Mouse (Mus musculus): ENCODE results near the gene Rce1. TPM values are rescaled to one million over a fixed set of nuclear protein-coding genes. Genes with fewer than 3 reads are reported as not detected.

Gene Rce1
- total and polyA plus RNA-seq, 3 experiments, result 32.9 to 52.1 (median 45.3) TPM

DNA sequence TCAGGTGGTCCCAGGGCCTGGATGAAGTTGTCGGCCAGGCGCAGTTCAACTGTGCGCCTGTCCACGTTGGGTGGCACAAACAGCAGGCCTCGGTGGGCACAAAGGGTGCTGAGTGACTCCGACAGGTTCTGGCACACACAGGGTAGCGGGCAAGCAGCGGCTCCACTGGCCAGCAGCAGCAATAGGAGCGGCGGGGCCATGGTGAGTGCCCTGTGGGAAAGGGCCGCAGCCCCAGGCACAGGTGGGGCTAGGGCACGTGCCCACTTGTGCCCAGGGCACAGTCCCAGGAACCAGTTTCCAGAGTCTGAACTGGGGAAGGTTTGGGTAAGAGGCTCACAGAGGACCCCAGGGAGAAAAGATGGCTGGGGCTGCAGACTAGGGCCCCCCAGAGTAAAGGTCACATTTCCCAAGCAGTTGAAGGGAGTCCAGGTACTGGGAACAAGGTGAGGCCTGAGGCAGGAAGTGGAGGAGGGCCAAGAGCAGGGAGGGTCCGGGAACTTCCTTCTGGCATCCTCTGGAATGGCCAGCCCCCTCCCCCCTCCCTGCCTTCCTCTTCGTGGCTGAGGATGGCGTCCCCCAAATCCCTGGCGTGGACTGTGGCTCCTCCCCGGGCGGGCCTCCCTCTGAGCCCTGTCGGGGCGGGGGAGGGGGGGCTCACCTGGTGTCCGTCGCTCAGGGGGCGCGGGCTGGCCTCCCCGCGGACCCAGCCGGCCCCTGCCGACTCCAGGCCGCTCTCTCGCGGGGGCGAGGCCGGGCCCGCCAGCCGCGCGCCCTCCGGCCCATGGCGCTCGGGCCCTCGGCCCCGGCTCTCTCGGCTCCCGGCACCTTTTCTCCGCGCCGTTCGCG is 10.9 kb downstream of the Rce1 start:
- Histone ChIP-seq H3K4me1 (ENCODE audit: control insufficient read depth in 1 of 2, insufficient read depth in 2 of 2) (peaks cover 0 to 5% of the 10 kb centered on the region in 2 experiments; a peak in 2 of 4 replicates), H3K4me3 (replicated peaks in 1 of 3; ENCODE audit: low read depth in 2 of 3, low read length in 2 of 3, poor library complexity in 1 of 3) (peak overlapping the region in 2 of 3 experiments; percentile 52 to 58), H3K9ac (ENCODE audit: insufficient read depth, low read depth) (peak overlapping the region; percentile 41), H3K27me3 (replicated peaks) (no peaks in the 10 kb centered on the region), H3K36me3 (replicated peaks in 1 of 2; ENCODE audit: control insufficient read depth in 1 of 2, insufficient read depth in 1 of 2, low read length in 1 of 2) (peaks cover 0 to 50% of the 10 kb centered on the region in 2 experiments), H3K4me2 (ENCODE audit: insufficient read depth, low read depth, poor library complexity, severe bottlenecking) (peak overlapping the region; percentile 78), H3K9me3 (replicated peaks; ENCODE audit: low read length) (no peaks in the 10 kb centered on the region), H3K79me2 (replicated peaks; ENCODE audit: control insufficient read depth, extremely low read depth, insufficient read depth, poor library complexity, severe bottlenecking) (no peaks in the 10 kb centered on the region), H3K27ac (ENCODE audit: insufficient read depth, low read depth) (no peak overlapping the region)
- dilution Hi-C loops (cut with MboI; ENCODE audit: extremely low pct_ligation_motif_present, extremely low pct_unique_long_range_greater_than_20kb, low sequenced_read_pairs), result no loop called here
- no peak for TF ChIP-seq ZNF384 (IDR thresholded peaks at IDR 0.05; ENCODE audit: low read depth, low read length)
- no peak for TF ChIP-seq JUN (IDR thresholded peaks at IDR 0.05; ENCODE audit: insufficient read depth, low read depth, low read length)
- no peak for TF ChIP-seq ZKSCAN1 (IDR thresholded peaks at IDR 0.05; ENCODE audit: borderline replicate concordance, low read depth, low read length)
- no peak for TF ChIP-seq POLR2AphosphoS2 (IDR thresholded peaks at IDR 0.05; ENCODE audit: low read depth, low read length)
- no peak for TF ChIP-seq JUND (conservative IDR thresholded peaks at IDR 0.05; ENCODE audit: low read depth, low read length)
- TF ChIP-seq MEF2A (IDR thresholded peaks at IDR 0.05; ENCODE audit: borderline replicate concordance, low read depth, low read length), result no peak
- no peak for TF ChIP-seq E2F4 (IDR thresholded peaks at IDR 0.05; ENCODE audit: insufficient replicate concordance, low read depth, low read length)
- no peak for TF ChIP-seq ZMIZ1 (IDR thresholded peaks at IDR 0.05; ENCODE audit: low read depth, low read length)
- TF ChIP-seq CHD1 (IDR thresholded peaks at IDR 0.05; ENCODE audit: low read depth, low read length), result no peak
- no peak for TF ChIP-seq USF1 (IDR thresholded peaks at IDR 0.05; ENCODE audit: low read depth, low read length)
- TF ChIP-seq ELF1 (IDR thresholded peaks at IDR 0.05; ENCODE audit: low read depth, low read length), result no peak
- TF ChIP-seq MAZ (IDR thresholded peaks at IDR 0.05; ENCODE audit: low read depth, low read length), result no peak
- no peak for TF ChIP-seq SIN3A (IDR thresholded peaks at IDR 0.05; ENCODE audit: low read length)
- no peak for TF ChIP-seq MYC (IDR thresholded peaks at IDR 0.05; ENCODE audit: low read depth, low read length)
- no peak for DNase-seq (ENCODE audit: extremely low read depth)
- in situ Hi-C loops (cut with MboI; ENCODE audit: low pct_ligation_motif_present, low pct_unique_long_range_greater_than_20kb, low sequenced_read_pairs), result no loop called here

DNA sequence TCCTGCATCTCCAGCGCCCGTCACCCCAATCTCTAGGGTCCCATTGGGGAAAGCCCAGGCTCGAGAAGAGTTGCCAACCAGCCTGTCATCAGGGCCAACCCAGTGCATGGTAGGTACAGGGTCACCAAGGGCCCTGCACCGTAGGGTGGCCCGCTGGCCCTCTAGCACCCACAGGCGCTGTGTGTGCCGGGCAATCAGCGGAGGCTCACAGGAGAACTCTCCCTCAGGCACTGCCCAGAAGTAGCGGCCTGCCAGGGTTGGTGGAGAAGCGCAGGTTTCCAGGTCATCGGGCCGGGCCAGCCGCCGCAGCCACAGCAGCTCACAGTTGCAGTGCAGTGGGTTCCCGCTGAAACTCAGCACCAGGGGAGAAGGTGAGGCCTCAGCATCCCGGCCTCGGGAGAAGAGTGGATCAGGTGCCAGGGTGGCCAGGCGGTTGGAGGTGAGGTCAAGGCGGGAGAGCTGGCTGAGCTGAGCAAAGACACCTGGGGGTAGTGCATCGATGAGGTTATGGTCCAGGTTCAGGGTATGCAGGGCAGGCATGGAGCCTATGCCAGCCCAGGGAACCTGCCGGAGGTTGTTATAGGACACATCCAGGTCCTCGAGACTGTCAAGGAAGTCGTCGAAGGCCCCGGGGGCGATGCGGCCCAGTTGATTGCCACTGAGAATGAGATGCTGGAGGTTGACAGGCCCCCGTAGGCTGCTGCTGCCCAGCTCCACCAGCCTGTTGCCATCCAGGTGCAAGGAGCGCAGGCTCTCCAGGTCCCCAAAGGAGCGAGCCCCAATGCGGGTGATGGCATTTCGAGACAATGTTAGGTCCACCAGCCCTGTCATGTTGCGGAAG is 11.8 kb downstream of the Rce1 start:
- Histone ChIP-seq H3K9ac (ENCODE audit: insufficient read depth, low read depth) (no peak overlapping the region), H3K4me3 (replicated peaks in 1 of 3; ENCODE audit: low read depth in 2 of 3, low read length in 2 of 3, poor library complexity in 1 of 3) (no peak overlapping the region)
- TF ChIP-seq POLR2AphosphoS2 (IDR thresholded peaks at IDR 0.05; ENCODE audit: low read depth, low read length) (no peak), RAD21 (IDR thresholded peaks at IDR 0.05; ENCODE audit: low read depth, low read length) (no peak), MAFK (IDR thresholded peaks at IDR 0.05; ENCODE audit: insufficient replicate concordance, low read length) (no peak), JUN (IDR thresholded peaks at IDR 0.05; ENCODE audit: insufficient read depth, low read depth, low read length) (no peak), GABPA (IDR thresholded peaks at IDR 0.05; ENCODE audit: insufficient replicate concordance, low read depth, low read length) (no peak), EP300 (IDR thresholded peaks at IDR 0.05; ENCODE audit: low read length) (no peak), ETS1 (conservative IDR thresholded peaks at IDR 0.05; ENCODE audit: low read depth, low read length) (no peak), UBTF (IDR thresholded peaks at IDR 0.05; ENCODE audit: low read depth, low read length) (no peak), ZNF384 (IDR thresholded peaks at IDR 0.05; ENCODE audit: low read depth, low read length) (no peak), MAZ (IDR thresholded peaks at IDR 0.05; ENCODE audit: low read depth, low read length) (no peak), CTCF (conservative IDR thresholded peaks at IDR 0.05 in 1 of 2, IDR thresholded peaks at IDR 0.05 in 1 of 2; ENCODE audit: low read depth in 2 of 2, low read length in 2 of 2) (no peak), TBP (conservative IDR thresholded peaks at IDR 0.05; ENCODE audit: low read depth, low read length) (no peak), JUND (conservative IDR thresholded peaks at IDR 0.05; ENCODE audit: low read depth, low read length) (no peak), USF2 (conservative IDR thresholded peaks at IDR 0.05; ENCODE audit: low read depth, low read length) (no peak), KAT2A (IDR thresholded peaks at IDR 0.05; ENCODE audit: insufficient replicate concordance, low read length) (no peak), NELFE (IDR thresholded peaks at IDR 0.05; ENCODE audit: low read depth, low read length) (no peak), MAX (IDR thresholded peaks at IDR 0.05; ENCODE audit: low read length) (no peak)

More for the DNA sequence above, 11.8 kb downstream of the Rce1 start:
- dilution Hi-C loops (cut with MboI; ENCODE audit: extremely low pct_ligation_motif_present, extremely low pct_unique_long_range_greater_than_20kb, low sequenced_read_pairs), result no loop called here
- Histone ChIP-seq H3K4me2 (ENCODE audit: insufficient read depth, low read depth, poor library complexity, severe bottlenecking) (no peak overlapping the region), H3K4me1 (ENCODE audit: control insufficient read depth in 1 of 2, insufficient read depth in 2 of 2) (peaks cover 0 to 4% of the 10 kb centered on the region in 2 experiments; a peak in 1 of 4 replicates), H3K27ac (ENCODE audit: insufficient read depth, low read depth) (no peak overlapping the region), H3K27me3 (replicated peaks) (no peaks in the 10 kb centered on the region), H3K79me2 (replicated peaks; ENCODE audit: control insufficient read depth, extremely low read depth, insufficient read depth, poor library complexity, severe bottlenecking) (no peaks in the 10 kb centered on the region), H3K36me3 (replicated peaks in 1 of 2; ENCODE audit: control insufficient read depth in 1 of 2, insufficient read depth in 1 of 2, low read length in 1 of 2) (peaks cover 0 to 46% of the 10 kb centered on the region in 2 experiments), H3K9me3 (replicated peaks; ENCODE audit: low read length) (no peaks in the 10 kb centered on the region)
- in situ Hi-C loops (cut with MboI; ENCODE audit: low pct_ligation_motif_present, low pct_unique_long_range_greater_than_20kb, low sequenced_read_pairs), result no loop called here
- DNase-seq (ENCODE audit: extremely low read depth), result no peak
